ENCODE assay signal across 18 mouse cellular contexts in genomic region chr1:77457446-77457800, GRCm38 (mm10). TPM values are rescaled to one million over a fixed set of nuclear protein-coding genes. Genes with fewer than 3 reads are reported as not detected.
DNase-seq lines count a peak whose midpoint lies in the region; TF ChIP-seq lines count a peak whose summit lies in the region.
"Had no signal": no experiment of that assay in that cellular context is flagged by ENCODE, and none has a peak within 500 bp of the region (broad histone marks: within the 10 kb centered on the region; RNA-seq: fewer than 3 reads in every experiment).

No protein-coding gene starts in this region.

- peak overlapping the region; percentile 37; the same call in 1 of the 2 replicates for H3K4me3 ChIP-seq in E14TG2a.4 (replicated peaks; ENCODE audit: low read length)
- H3K4me3 ChIP-seq: forebrain, embryonic 12.5 days; forebrain, embryonic 15.5 days; hindbrain, embryonic 12.5 days; hindbrain, embryonic 15.5 days had no signal

- no peak for TF ChIP-seq CTCF in E14TG2a.4 (conservative IDR thresholded peaks at IDR 0.05; ENCODE audit: low read length)

- H3K9me3 ChIP-seq in E14TG2a.4 (ENCODE audit: low read length) = no peaks in the 10 kb centered on the region
- H3K9me3 ChIP-seq: forebrain, embryonic 12.5 days; forebrain, embryonic 15.5 days; hindbrain, embryonic 12.5 days; hindbrain, embryonic 15.5 days had no signal

- peak; percentile 61 for DNase-seq in heart, adult 11 months
- no peak for DNase-seq in heart, adult 18-20 months
- DNase-seq in kidney, postnatal 14 days = peak; percentile 33
- no peak for DNase-seq in kidney, adult 8-10 months
- DNase-seq in testis, postnatal 10 days (ENCODE audit: low spot score) = no peak
- DNase-seq: adrenal gland, postnatal 10 days; adrenal gland, postnatal 36 days; B cell, adult 2 months; cerebellum, adult 18-20 months; cerebellum, adult 9-10 months; cerebellum, postnatal 14 days; gastrocnemius, postnatal 25 days had no signal

- peaks cover 14% of the 10 kb centered on the region for H3K36me3 ChIP-seq in E14TG2a.4 (ENCODE audit: insufficient read depth, low read length)
- H3K36me3 ChIP-seq: forebrain, embryonic 12.5 days; forebrain, embryonic 15.5 days; hindbrain, embryonic 12.5 days; hindbrain, embryonic 15.5 days had no signal

- peaks cover 99% of the 10 kb centered on the region for H3K4me1 ChIP-seq in E14TG2a.4 (replicated peaks; ENCODE audit: low read depth, low read length)

- no peaks in the 10 kb centered on the region for H3K27me3 ChIP-seq in E14TG2a.4 (ENCODE audit: insufficient read depth, low read length)
- H3K27me3 ChIP-seq: CH12.LX; forebrain, embryonic 12.5 days; forebrain, embryonic 15.5 days; hindbrain, embryonic 12.5 days; hindbrain, embryonic 15.5 days had no signal

RNA-seq across cellular contexts. Expression of gene Epha4, which starts 57.5 kb away (rescaled TPM):
- total RNA-seq in heart, adult 18-20 months (2021) = 10 to 100 TPM; 45.0 to 48.9 TPM

Comparison
In these comparisons a context has a peak if more than half of its experiments do, and no peak if none do; other contexts are left out.
1. DNase-seq: peak in heart, adult 11 months (single experiment) and kidney, postnatal 14 days (single experiment); none in heart, adult 18-20 months (0 of 2), kidney, adult 8-10 months (0 of 2) and testis, postnatal 10 days (single experiment).